Mouse (Mus musculus) midbrain, embryonic 14.5 days (tissue): ENCODE results near the gene Mob3c. TPM values are rescaled to one million over a fixed set of nuclear protein-coding genes. Genes with fewer than 3 reads are reported as not detected.

Source experiments
- ATAC-seq: fragments of 200-750 bp; cut with Nextera tagmentation; 2 replicates; pipeline ENCODE4 v1.8.0; 2017; ENCODE audit warnings: moderate number of reproducible peaks, moderate library complexity; ENCODE audit not compliant: low FRiP score, low TSS enrichment
- DNase-seq: peaks from one replicate; pipeline ENCODE4 v3.0.0-alpha.2; 2015
- H3K27ac ChIP-seq: fragments of 300-500 bp; sonication (generic); replicated peaks from 2 replicates; pipeline ENCODE4 v1.5.1; 2014; ENCODE audit warnings: mild to moderate bottlenecking, low read depth, low read length, moderate library complexity
- H3K27me3 ChIP-seq: fragments of 300-500 bp; sonication (generic); 2 replicates; pipeline ENCODE4 v1.6.1; 2014; ENCODE audit warnings: low read length, control low read depth, mixed read lengths; ENCODE audit not compliant: control insufficient read depth, insufficient read depth
- H3K36me3 ChIP-seq: fragments of 300-500 bp; sonication (generic); 2 replicates; pipeline ENCODE4 v1.6.1; 2014; ENCODE audit warnings: low read length, control low read depth; ENCODE audit not compliant: control insufficient read depth, insufficient read depth
- H3K4me1 ChIP-seq: fragments of 300-500 bp; sonication (generic); 2 replicates; pipeline ENCODE4 v1.6.1; 2014; ENCODE audit warnings: mild to moderate bottlenecking, antibody characterized with exemption, low read length, control low read depth; ENCODE audit not compliant: control insufficient read depth, insufficient read depth
- H3K4me2 ChIP-seq: fragments of 300-500 bp; sonication (generic); 2 replicates; pipeline ENCODE4 v1.6.1; 2014; ENCODE audit warnings: mild to moderate bottlenecking, low read length, moderate library complexity
- H3K4me3 ChIP-seq: fragments of 300-500 bp; sonication (generic); replicated peaks from 2 replicates; pipeline ENCODE4 v1.5.1; 2014; ENCODE audit warnings: low read depth, low read length
- H3K9ac ChIP-seq: fragments of 300-500 bp; sonication (generic); replicated peaks from 2 replicates; pipeline ENCODE4 v1.6.1; 2014; ENCODE audit warnings: mild to moderate bottlenecking, low read length, moderate library complexity
- H3K9me3 ChIP-seq: fragments of 300-500 bp; sonication (generic); 2 replicates; pipeline ENCODE4 v1.6.1; 2016; ENCODE audit warnings: low read length, control low read depth, mixed read lengths; ENCODE audit not compliant: control insufficient read depth
- WGBS: fragments of 180-500 bp; shearing (Covaris S2); extraction: QIAGEN DNeasy Blood & Tissue Kit; methylation state at CpG from one replicate; pipeline ENCODE4 v1.1.7; 2014; 5-methylcytosine and 5-hydroxymethylcytosine counted together
- polyA plus RNA-seq: library from polyadenylated mRNA; unstranded; fragments of >200 nt; fragmentation: Nextera tagmentation; extraction: Ambion mirVana; gene quantifications from 2 replicates; pipeline ENCODE4 v1.2.1, GENCODE M21; 2014

The Mob3c gene
- polyA plus RNA-seq, 1 experiment from 2014 or later, result 4.1 TPM

GRCm38 (mm10) chr4:115799981-115800380, 27.9 kb upstream of the Mob3c start:
- no peak overlapping the region for H3K9ac ChIP-seq
- no peaks in the 10 kb centered on the region for H3K9me3 ChIP-seq
- no peaks in the 10 kb centered on the region for H3K27me3 ChIP-seq
- no peaks in the 10 kb centered on the region for H3K4me1 ChIP-seq
- no peak for DNase-seq
- WGBS, result 79% methylated on average over 3 of the region's 3 CpGs
- no peak for ATAC-seq
- no peak overlapping the region for H3K4me2 ChIP-seq
- peaks cover 63% of the 10 kb centered on the region for H3K36me3 ChIP-seq
- H3K4me3 ChIP-seq, result no peak overlapping the region
- H3K27ac ChIP-seq, result no peak overlapping the region

DNA sequence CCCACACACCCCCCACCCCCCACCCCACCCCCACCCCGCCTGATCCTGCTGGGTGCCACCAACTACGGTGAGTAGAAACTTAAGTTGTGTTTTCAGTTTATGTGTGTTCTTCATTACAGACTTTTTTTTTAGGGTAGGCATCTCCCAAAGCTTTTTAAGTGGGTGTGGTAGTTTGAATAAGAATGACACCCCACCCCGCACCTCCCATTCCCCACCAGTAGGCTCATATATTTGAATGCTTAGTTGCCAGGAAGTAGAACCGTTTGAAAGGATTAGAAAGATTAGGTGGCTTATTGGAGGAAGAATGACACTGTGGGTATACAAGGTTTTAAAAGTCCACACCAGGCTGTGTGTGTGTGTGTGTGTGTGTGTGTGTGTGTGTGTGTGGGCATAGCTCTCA, 15.6 kb upstream of the Mob3c start:
- Histone ChIP-seq H3K9me3 (no peaks in the 10 kb centered on the region), H3K27me3 (no peaks in the 10 kb centered on the region), H3K27ac (no peak overlapping the region), H3K4me3 (no peak overlapping the region), H3K36me3 (peaks cover 22% of the 10 kb centered on the region), H3K4me1 (no peaks in the 10 kb centered on the region), H3K4me2 (no peak overlapping the region), H3K9ac (no peak overlapping the region)
- ATAC-seq, result no peak
- DNase-seq, result no peak
- 80% methylated on average over 4 of the region's 4 CpGs for WGBS

GRCm38 (mm10) chr4:115815606-115816005, 12.3 kb upstream of the Mob3c start:
- no peak overlapping the region for H3K4me2 ChIP-seq
- H3K27me3 ChIP-seq, result no peaks in the 10 kb centered on the region
- no peak overlapping the region for H3K4me3 ChIP-seq
- 95% methylated on average over 5 of the region's 5 CpGs for WGBS
- no peaks in the 10 kb centered on the region for H3K9me3 ChIP-seq
- ATAC-seq, result no peak
- no peak for DNase-seq
- H3K27ac ChIP-seq, result no peak overlapping the region
- no peaks in the 10 kb centered on the region for H3K4me1 ChIP-seq
- peaks cover 16% of the 10 kb centered on the region for H3K36me3 ChIP-seq
- H3K9ac ChIP-seq, result no peak overlapping the region

DNA sequence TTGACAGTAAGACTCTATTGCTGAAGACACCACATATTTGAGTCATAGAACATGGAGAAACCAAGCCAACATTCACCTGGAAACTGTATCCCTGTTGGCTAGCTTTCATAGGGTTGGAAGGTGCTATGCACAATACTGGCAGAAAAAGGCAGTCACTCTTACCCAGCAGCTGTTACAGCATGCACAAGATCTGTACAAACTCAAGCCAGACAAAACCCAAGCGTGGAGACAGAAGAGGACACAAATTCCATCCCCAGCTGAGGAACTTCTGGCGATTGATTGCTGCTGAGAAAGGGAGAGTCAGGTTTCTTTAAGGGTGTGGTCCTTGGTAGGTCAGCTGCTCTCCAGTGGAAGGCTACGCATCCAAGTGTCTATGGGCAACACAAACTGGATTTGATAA, 7.7 kb upstream of the Mob3c start:
- Histone ChIP-seq H3K36me3 (0 out of 2 replicates have a peak, but pooled peaks cover 3% of the 10 kb centered on the region), H3K9ac (no peak overlapping the region), H3K4me3 (no peak overlapping the region), H3K4me1 (no peaks in the 10 kb centered on the region), H3K9me3 (no peaks in the 10 kb centered on the region), H3K27me3 (no peaks in the 10 kb centered on the region), H3K4me2 (no peak overlapping the region), H3K27ac (no peak overlapping the region)
- no peak for DNase-seq
- ATAC-seq, result no peak
- whole genome bisulfite sequencing, result 83% methylated on average over 3 of the region's 3 CpGs

- Histone ChIP-seq H3K4me3 (no peak overlapping the region), H3K9me3 (no peaks in the 10 kb centered on the region), H3K27ac (no peak overlapping the region), H3K4me1 (no peaks in the 10 kb centered on the region), H3K9ac (no peak overlapping the region), H3K36me3 (0 out of 2 replicates have a peak, but pooled peaks cover 3% of the 10 kb centered on the region), H3K4me2 (no peak overlapping the region), H3K27me3 (no peaks in the 10 kb centered on the region)
- 69% methylated on average over 3 of the region's 3 CpGs for WGBS
- no peak for DNase-seq
- ATAC-seq, result no peak
Observed at GRCm38 (mm10) chr4:115820944-115821343, 6.9 kb upstream of the Mob3c start.

- no peak overlapping the region for H3K9ac ChIP-seq
- H3K27ac ChIP-seq, result no peak overlapping the region
- H3K27me3 ChIP-seq, result no peaks in the 10 kb centered on the region
- H3K4me3 ChIP-seq, result no peak overlapping the region
- no peaks in the 10 kb centered on the region for H3K4me1 ChIP-seq
- H3K4me2 ChIP-seq, result no peak overlapping the region
- H3K36me3 ChIP-seq, result 0 out of 2 replicates have a peak, but pooled peaks cover 1% of the 10 kb centered on the region
- no peaks in the 10 kb centered on the region for H3K9me3 ChIP-seq
- ATAC-seq, result no peak
- no peak for DNase-seq
Observed at GRCm38 (mm10) chr4:115821431-115821830, 6.5 kb upstream of the Mob3c start.

DNA sequence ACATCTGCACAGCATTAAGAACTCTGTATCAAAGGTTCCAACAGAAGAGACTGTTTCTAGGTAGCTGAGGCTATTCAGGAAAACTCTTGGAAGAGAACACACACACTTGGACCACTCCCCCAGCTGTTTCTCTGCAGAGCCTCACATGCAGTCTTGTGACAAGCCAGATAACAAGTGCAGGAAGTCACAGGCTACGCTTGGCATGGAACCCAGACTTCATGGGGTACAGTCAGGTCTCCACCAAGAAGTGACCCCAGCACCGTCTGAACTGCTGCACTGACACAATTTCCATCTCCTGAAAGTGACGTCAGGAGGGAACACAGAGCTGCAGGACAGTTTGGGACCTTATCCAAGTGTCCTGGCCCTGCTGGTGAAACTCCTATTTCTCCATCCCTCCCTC, 6.0 kb upstream of the Mob3c start:
- Histone ChIP-seq H3K4me1 (no peaks in the 10 kb centered on the region), H3K4me2 (no peak overlapping the region), H3K4me3 (no peak overlapping the region), H3K9me3 (no peaks in the 10 kb centered on the region), H3K27me3 (no peaks in the 10 kb centered on the region), H3K9ac (no peak overlapping the region), H3K36me3 (no peaks in the 10 kb centered on the region), H3K27ac (no peak overlapping the region)
- no peak for DNase-seq
- WGBS, result 86% methylated on average over 3 of the region's 3 CpGs
- no peak for ATAC-seq

- DNase-seq, result no peak
Observed at GRCm38 (mm10) chr4:115824178-115824577, 3.7 kb upstream of the Mob3c start.

GRCm38 (mm10) chr4:115825271-115825670, 2.6 kb upstream of the Mob3c start:
- no peaks in the 10 kb centered on the region for H3K36me3 ChIP-seq
- H3K9ac ChIP-seq, result no peak overlapping the region
- no peak for ATAC-seq
- no peak overlapping the region for H3K4me2 ChIP-seq
- no peak for DNase-seq
- no peaks in the 10 kb centered on the region for H3K9me3 ChIP-seq
- WGBS, result 76% methylated on average over 2 of the region's 2 CpGs
- H3K4me1 ChIP-seq, result no peaks in the 10 kb centered on the region
- H3K4me3 ChIP-seq, result no peak overlapping the region
- H3K27me3 ChIP-seq, result no peaks in the 10 kb centered on the region
- H3K27ac ChIP-seq, result no peak overlapping the region

More at GRCm38 (mm10) chr4:115824178-115824577, 3.7 kb upstream of the Mob3c start:
- no peak overlapping the region for H3K27ac ChIP-seq
- H3K4me3 ChIP-seq, result no peak overlapping the region
- no peak overlapping the region for H3K4me2 ChIP-seq
- no peaks in the 10 kb centered on the region for H3K36me3 ChIP-seq
- H3K27me3 ChIP-seq, result no peaks in the 10 kb centered on the region
- H3K4me1 ChIP-seq, result no peaks in the 10 kb centered on the region
- H3K9ac ChIP-seq, result no peak overlapping the region
- WGBS, result 92% methylated on average over 2 of the region's 2 CpGs
- no peaks in the 10 kb centered on the region for H3K9me3 ChIP-seq
- no peak for ATAC-seq
